Mouse (Mus musculus) adrenal gland, adult 2 months (tissue): Measurements from ENCODE around the gene Slc22a22. TPM values are rescaled to one million over a fixed set of nuclear protein-coding genes. Genes with fewer than 3 reads are reported as not detected.

Source experiments
- DNase-seq: peaks from one replicate; pipeline ENCODE4 v3.0.0; 2021
- long read RNA-seq: library from polyadenylated mRNA; stranded (forward); transcript quantifications from one replicate; pipeline ENCODE4 v2.0.0, GENCODE M21; 2021
- polyA plus RNA-seq: library from polyadenylated mRNA; depleted of rRNA; stranded (reverse); fragments of >200 nt; gene quantifications from 2 replicates; pipeline ENCODE4 v1.2.3, GENCODE M21; 2012; rRNA removed
- total RNA-seq, 2 experiments: library from RNA; stranded (reverse); gene quantifications; 2 replicates each; pipeline ENCODE4 v1.2.3; 2021

Gene Slc22a22
- under 1 TPM in 1 of 2 experiments, not detected in 1; 0.14 TPM for total RNA-seq
- polyA plus RNA-seq: not detected in 2 replicates
- long read RNA-seq: 0 reads

DNA sequence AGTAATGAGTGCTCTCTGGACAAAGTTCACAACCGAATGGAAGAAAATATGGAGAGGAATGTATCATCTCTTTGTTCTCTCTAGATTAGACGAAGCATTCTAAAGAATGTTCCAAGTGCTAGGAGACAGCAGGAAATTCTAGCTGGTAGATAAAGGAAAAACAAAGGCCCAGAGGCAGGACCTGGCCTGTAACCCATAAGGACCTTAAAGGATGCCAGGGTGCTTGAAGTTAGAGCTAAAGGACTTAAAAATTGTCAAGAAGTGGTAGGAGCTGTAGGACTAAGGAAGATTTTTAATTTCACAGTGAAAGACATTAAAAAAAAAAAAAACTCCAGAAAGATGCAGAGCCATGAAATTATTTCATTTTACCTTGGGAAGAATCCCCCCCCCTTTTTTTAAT, at the start of gene Slc22a22:
Gene Slc22a22 (minus strand): TSS at position 101 of the 400 bp plus-strand sequence.
- DNase-seq: no peak

GRCm38 (mm10) chr15:57523510-57524298, 46.3 kb upstream of the Slc22a22 start:
- no peak for DNase-seq

GRCm38 (mm10) chr15:57522160-57522559, 44.7 kb upstream of the Slc22a22 start:
- no peak for DNase-seq

DNA sequence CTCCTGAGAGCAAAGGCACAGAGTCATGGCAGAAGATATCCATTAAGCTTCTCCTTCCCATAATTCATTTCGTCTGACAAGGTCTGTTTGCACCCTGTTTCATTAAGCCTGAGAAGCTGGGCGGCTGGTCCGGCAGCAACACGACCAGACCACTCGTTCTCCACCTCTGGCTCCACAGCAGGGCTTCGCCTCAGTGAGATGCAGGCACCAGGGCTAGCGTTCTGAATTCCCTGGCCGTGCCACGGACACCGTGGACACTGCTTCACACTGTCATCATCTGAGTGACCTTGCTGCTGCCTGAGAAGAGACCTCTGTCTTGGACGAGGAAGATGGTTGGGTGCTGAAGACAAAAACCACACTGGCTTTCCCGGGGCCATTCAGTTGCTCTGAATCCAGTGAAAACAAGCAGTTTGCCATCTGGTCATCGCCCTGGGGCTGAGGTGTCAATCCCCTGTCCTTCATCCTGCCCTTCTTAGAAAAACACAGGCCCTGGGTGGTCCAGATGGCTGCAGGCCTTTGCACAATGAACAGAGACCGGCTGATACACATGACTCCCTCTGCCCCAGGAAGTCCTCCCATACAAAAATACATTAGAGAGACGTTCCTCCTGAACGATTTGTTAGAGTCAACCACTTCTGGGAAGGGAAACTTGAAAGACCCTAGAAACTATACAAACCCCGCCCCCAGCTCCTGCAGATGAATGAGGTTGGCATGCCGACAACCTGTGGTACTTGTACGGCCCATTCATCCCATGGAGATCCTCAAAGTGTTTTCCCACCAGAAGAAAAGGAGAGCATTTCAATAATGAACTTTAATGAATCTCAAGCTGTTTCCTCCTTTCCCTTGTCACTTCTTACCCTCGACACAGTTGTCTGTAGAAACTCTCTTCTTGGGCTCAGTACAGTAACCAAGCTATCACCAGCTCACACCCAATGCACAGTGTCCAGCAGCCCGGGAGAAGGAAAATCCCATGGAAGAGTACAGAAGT, 32.1 kb upstream of the Slc22a22 start:
- DNase-seq: no peak

- DNase-seq: peak; percentile 66
Observed at GRCm38 (mm10) chr15:57508242-57509184, 31.1 kb upstream of the Slc22a22 start.

GRCm38 (mm10) chr15:57504126-57504705, 26.8 kb upstream of the Slc22a22 start:
- DNase-seq: no peak

GRCm38 (mm10) chr15:57503656-57504055, 26.2 kb upstream of the Slc22a22 start:
- no peak for DNase-seq

DNA sequence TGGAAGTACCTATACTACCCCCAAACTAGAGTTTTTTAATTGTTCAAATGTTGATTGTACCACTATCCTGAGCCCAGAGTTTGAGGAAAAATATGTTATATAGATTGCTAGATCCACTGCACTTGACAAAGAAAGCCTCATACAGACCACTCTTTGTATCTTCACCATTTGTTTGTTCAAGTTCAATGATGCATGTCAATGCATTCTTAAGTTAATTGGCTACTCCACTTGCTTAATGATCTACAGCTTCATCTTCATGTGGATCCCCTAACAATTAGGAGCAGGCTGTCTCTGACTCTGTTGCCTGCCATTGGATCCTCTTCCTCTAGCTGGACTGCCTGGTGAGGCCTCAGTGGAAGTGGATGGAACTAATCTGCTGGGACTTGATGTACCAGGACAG, 24.1 kb upstream of the Slc22a22 start:
- DNase-seq: no peak

DNA sequence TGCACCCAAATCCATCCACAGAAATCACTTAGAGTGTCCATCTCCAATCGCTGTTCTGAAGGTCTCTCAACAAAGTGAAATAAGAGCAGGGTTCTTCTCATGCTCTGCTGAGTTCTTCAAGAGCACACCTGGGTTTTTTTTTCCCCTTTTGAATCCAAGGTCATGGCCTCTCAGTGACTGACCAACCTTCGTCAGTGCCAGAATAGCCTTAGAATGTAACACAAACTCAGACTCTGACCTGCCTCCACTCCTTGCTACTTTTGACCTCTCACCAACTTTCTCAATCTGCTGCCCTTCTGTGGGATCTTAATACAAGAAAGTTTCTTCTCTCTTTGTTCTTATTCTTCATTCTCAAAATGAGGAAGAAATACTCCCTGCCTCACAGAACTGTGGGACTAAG, 18.7 kb upstream of the Slc22a22 start:
- DNase-seq: no peak

DNA sequence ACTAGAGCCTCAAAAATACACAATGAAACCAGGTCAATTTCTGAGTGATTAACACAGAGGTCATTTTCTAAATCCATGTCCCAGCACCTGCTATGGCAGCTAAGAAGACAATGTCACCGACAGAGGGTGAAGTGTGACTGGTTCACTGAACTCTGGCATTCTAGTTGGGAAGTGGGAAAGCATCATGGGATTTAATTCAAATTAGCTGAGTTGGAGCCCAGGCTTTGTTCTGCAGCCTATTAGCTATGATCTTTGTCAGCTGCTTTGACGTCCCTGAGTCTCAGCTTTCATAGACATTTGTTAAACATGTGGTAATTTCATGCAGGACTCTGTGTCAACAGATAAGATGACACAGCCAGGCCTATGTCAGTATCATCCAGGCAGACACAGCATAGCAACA, 5.1 kb upstream of the Slc22a22 start:
- DNase-seq: no peak

GRCm38 (mm10) chr15:57471648-57472047, 5.8 kb downstream of the Slc22a22 start:
- DNase-seq: no peak

GRCm38 (mm10) chr15:57465996-57466395, 11.4 kb downstream of the Slc22a22 start:
- no peak for DNase-seq

GRCm38 (mm10) chr15:57465061-57465460, 12.4 kb downstream of the Slc22a22 start:
- DNase-seq: no peak

DNA sequence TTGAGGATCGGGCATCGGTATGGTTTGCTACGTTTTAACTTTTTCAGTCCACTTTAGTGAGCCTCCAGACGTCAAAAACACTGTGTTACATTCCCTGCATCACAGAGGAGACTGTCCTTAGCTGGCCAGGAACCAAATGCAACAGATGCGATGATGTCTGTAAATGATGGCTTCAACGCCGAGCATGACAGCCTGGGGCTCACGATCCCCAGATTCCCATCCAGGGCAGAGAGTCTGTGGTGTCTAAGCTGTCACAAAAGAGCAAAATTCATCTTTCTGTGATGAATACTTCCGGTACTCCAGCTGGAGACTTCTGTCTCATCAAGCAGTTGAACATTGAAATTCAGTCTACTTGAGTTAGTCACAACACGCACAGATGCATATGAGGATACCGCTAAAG, 13.4 kb downstream of the Slc22a22 start:
- no peak for DNase-seq

DNA sequence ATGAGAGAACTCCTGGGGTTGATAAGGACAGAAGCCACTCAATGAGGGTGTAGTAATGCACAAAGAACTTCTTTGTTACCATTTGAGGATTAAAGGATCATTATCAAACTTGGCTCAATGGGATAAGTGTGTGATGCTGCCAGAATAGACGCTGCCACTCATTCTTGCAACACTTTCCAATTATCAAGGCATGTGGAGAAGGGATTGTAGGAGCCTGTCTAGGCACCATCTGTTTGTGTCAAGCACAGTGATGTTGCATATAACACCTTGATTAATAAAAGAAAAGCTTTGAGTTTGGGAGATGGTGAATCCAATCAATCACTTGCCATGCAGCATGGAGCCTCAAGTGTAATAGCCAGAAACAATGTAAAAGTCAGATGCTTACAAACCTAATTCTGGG, 16.1 kb downstream of the Slc22a22 start:
- DNase-seq: no peak

DNA sequence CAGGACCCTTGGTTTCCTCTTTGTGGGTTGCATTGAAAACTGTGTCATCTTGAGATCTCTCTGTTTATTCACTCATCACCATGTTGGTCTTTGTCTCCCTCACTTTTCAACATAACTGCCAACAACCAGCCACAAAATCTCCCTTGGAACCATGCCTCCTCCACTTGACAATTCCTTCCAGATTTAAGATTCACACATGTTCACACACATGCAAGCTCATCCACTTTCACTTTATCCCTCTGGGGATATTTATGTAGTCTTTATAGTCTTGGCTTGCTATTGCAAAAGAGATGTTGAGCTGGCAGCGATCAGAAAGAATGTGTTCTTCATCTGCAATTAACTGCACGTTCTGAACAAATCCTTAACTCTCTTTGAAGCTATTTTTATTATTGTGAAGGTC, 20.1 kb downstream of the Slc22a22 start:
- no peak for DNase-seq

DNA sequence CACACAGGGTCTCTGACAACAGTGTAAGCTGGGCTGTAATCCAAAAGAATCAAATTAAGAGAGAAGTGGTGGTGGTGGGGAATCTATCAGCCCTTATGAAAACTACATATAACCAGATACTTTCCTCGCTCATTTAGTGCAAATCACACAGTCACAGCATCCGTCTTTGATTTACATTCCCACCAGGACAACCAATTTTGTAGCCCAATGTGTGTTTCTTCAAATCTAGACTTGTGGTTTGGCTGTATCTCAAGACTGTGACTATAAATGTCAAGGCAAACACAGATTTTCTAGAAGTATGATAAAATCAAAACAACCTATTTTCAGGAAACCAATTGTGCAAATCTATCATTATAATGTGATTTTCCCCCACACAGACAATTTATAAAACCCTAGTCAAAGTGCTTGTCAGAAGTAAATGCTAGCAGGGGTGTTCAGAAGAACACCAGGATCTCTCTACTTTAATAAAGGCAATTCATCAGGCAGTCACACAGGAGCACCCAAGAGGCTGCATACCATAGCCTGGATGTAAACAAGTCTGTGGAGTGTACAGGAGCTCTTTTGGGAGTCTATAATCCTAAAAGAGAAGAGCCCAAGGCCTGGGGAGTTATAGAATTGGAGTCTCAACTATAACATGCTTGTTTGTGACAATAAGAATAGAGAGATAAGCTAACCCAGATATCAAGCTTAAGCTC, 42.6 kb downstream of the Slc22a22 start:
- DNase-seq: no peak

GRCm38 (mm10) chr15:57408498-57408897, 68.9 kb downstream of the Slc22a22 start:
- DNase-seq: no peak

GRCm38 (mm10) chr15:57398439-57399148, 78.8 kb downstream of the Slc22a22 start:
- DNase-seq: no peak

GRCm38 (mm10) chr15:57394053-57394452, 83.4 kb downstream of the Slc22a22 start:
- no peak for DNase-seq
